Mouse (Mus musculus) left cerebral cortex, adult 11 months (tissue): Measurements from ENCODE around the gene Rsu1.
"Not testable (repeated sequence)": the region's sequence is repeated elsewhere in the genome, so short reads cannot be mapped to it uniquely, and the experiment has no call there.

Source experiments
- DNase-seq: peaks from one replicate; pipeline ENCODE4 v3.0.0; 2022; ENCODE audit warnings: low spot score

Rsu1 gene

DNA sequence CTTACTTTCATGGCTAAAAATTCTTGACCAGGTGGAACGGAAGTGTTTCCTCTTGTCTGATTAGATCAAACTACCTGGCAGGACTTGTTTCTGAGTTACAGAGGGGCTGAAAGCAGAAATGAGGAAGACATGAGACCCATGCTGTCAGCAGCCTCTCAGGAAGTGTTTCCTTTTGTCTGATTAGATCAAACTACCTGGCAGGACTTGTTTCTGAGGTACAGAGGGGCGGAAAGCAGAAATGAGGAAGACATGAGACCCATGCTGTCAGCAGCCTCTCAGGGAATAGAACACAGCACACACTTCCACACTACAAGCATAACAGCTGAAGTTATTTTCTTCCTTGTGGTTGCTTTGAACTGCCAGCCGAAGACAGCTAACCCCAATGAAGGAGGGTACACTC lies 46.7 kb downstream of the Rsu1 start:
- no peak for DNase-seq

DNA sequence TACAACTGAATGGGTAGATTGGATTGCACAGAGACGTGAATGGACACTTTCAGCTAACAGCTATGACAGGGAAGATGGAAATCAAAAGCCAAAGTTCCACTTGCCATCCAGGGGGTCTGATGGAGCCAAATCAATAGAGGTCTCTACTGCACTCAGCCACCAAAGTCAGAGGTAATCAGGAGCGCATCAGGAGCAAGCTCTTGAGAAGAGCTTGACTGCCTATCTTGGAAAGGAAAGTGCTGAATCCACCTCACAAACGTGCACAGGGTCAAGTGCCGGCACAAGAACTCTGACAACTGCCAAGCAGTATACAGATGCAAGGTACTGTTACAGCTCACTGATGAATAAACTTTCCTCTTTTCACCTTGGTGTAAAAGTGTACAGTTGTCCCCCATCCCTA lies 47.8 kb downstream of the Rsu1 start:
- no peak for DNase-seq

DNA sequence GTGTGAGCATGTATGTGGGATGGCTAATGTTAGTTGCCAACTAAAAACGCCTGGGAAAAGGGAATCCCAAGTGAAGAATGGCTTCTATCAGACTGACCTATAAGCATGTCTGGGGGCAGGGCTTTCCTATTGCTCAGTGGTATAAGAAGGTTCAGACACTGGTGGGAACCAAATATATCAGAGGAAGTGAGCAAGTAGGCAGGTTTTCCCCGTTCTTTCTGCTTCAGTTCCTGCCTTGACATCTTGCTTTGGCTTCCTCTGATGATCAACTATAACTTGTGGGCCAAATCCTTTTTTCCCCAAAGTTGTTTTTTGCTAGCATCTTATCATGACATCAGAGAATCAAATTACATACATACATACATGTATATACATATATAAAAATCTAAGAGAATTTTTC lies 51.1 kb downstream of the Rsu1 start:
- no peak for DNase-seq

DNA sequence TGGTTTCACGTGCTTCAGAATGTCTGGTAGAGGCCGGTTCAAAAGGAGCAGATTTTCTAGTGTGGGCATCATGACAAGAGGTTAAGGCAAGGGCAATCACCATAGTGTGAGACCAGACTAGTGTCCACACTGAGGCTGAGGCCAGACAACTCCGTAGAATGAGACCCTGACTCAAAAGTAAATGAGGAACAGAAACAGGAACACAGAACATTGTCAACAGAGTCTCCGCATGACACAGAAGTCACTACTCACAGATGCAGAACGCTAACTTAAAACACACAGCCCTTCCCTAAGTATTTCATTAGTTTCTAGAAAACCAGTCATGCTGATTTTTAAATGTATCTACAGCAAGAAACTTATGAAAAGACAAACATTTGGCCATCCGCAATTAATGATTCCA lies 53.1 kb downstream of the Rsu1 start:
- DNase-seq: no peak

DNA sequence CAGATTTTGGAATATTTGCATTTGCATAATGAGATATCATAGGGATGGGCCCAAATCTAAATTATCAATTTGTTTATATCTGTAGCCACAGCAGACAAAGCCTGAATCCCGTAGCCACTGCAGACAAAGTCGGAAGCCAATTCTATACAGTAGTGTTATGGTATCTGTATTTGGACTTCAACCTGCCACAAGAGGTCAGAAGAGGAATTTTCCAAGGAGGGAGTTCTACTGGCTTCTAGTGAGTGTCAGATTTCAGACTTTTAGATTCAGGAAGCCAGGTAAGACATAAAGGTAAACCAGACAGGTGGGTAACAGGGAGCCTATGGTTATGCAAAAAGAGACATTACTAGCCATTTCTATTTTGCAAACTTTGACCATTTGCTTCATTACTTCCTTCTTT lies 64.4 kb downstream of the Rsu1 start:
- no peak for DNase-seq

DNA sequence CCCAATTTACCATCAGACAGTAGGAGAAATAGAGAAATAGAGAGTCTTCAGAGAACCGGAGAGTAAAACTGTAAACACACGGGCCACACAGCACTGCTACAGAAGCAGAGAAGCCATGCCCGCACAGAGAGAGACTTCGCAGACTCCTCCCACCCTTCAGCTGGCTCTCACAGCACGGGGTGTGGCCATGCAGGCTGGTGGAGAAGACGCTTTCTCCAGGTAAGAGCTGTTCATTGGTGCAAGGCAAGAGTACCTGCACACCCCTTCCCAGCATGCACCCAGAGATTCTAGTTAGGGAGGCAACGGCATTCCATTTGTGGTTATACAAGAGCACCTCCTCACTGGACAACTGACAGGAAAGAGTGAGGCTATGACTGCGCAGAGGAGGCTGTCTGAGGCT lies 64.8 kb downstream of the Rsu1 start:
- DNase-seq: no peak

DNA sequence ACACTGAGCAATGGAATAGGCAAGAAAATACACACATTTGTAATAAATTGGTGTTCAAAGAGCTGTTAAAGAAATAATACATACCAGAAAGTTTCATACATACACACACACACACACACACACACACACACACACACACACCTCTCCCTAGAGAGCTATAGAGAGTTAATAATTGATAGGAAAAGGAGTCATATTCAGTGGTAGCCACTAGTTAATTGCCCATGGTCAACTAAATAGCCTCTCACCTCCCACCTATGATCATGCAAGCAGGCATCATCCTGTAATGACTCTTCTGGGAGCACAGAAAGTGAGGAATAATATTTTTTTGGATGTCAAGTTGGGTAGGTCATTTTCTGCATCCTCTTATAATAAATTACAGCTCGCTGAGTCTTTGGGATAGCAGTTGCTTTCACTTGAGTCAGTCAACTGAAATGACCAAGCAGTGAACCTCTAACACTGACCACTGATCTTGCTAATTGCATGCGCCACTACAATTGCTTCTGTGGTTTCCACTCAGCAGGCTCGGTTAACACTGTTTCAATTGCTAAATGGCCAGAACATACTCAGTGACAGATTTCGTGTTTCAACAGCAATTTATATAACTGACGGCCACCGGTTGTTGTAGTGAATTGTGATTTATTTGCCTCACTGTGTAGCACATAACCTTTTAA lies 68.3 kb downstream of the Rsu1 start:
- DNase-seq: no peak

DNA sequence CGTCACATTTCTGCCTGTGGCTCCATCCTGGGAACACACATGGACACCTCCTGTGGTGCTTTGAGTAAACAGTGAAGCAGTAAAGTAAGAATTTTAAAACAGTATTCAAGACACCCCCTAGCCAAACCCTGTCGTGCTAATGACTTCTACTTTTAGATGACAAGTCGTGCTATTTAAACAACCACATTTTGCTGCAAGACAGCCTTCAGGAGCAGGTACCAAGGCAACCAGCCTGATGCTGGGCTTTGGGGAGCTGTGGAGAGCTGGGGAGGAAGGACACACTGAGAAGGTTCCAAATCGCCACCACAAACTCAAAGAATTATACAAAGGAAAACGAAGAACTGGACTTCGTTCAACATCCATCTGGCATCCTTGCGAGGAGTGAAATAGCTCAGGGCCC lies 71.5 kb downstream of the Rsu1 start:
- DNase-seq: peak; percentile 6

DNA sequence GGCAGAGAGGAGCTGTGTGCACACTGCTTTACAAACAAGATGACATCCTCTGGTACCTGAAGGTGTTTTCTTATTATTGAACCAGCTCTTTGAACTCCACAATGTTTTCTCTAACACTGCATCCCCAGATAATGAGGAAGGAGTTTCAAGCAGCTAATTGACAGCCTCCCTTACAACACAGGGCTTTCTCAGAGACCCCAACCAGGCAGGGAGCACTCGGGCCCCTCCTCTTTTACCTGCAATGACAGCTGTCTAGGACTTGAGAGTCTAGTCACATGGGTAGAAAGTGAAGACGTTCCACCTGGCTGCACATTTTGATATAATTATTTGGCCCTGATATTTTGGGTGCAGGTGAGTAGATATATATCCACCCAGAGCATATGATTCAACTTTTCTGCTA lies 72.2 kb downstream of the Rsu1 start:
- no peak for DNase-seq

DNA sequence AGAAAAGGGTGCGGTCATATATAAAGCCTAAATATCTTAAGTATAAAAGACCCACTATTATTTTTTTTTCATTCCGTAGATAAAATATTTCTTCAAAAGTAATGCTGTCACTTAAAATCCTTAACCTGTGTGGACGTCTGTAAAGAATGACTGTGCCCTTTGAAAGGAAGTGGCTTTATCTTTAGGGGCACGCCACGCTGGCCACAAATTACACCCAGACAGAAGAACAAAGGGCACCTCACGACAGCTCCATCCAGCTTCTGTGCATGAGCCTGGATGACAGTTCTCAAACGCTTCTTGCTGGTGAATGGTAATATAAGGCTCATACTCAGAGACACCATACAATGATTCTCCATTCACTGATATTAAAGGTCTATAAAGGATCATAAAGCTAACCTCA lies 75.7 kb downstream of the Rsu1 start:
- no peak for DNase-seq

DNA sequence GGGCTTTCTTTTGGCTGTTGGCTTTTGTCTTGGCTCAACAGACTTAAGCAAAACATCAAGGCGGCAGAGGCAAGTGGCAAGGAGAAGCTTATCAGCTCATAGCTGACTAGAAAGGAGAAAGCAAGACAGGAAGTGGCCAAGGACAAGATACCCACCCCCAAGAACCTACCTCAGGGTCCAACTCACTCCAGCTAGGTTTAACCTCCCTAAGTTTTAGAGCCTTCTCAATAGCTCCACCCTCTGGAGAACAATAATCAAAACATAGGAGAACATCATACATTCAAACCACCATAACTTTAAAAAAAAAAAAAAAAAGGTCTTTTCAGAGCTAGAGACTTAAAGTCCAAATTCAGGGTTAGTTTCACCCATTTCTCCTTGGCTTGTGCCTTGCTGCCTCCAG lies 79.1 kb downstream of the Rsu1 start:
- no peak for DNase-seq

DNA sequence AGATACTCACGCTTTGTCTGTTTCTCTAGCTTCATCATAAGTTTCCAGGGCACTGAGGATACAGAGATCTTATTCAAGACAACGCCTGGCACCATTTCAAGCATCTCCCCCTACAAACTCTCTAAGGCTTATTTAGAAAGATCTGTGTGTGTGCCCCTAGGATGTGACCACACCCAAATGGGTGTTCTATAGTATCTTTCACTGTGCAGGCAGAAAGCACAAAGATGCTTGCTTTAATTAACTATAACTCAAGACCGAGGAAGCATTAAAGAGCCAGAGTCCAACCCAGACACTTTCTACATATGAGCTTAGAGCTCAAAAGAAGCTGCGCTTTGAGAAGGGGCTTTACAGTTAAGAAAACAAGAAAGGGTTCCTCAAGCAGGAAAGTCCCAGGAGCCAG lies 80.4 kb downstream of the Rsu1 start:
- DNase-seq: no peak

DNA sequence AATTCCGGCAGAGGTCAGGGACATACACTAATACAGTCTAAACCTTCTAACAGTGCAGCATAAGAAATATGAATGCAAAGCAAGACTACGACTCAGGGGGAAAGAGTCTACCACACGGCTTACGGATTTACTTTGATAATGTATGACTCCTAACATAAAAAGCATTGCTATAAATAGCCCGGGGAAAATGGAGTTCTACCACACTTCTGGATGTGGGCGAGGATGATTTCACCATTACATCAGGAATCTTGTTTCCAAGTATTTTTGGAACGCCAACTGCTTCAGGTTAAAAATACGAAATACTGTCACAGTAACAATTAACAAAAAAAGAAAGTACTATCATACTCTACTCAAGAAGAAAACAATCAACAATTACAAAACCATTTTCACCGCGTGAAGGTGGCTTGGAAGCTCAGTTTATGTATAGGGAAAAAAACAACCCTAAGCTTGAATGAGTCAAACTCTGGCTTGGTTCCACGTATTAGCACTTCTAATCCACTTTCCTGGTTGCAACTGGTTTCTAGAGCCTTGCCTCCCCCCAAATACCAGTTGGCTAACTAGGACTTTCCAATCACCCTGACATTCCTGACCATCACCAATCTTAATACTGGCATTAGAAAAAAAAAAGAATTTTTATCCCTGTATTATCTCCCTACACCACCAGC lies 82.3 kb downstream of the Rsu1 start:
- peak; percentile 58 for DNase-seq

DNA sequence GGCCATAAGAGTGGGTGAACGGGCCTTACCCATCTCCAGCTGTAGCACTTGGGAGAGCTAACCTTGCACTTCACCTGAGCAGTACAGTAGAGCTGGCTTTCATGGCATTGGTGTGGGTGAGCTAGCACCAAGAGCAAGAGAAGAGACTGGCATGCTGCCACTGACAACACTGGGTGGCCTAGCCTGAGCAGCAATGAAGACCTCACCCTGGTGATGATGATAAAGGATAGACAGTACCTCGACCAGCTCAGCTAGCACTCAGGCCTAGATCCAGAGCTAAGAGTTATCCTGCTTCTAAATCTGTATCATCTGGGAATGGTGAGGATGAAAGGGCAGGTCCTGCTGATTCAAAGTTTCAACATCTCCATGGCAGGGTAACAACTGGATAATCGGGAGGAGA lies 88.1 kb downstream of the Rsu1 start:
- no peak for DNase-seq

DNA sequence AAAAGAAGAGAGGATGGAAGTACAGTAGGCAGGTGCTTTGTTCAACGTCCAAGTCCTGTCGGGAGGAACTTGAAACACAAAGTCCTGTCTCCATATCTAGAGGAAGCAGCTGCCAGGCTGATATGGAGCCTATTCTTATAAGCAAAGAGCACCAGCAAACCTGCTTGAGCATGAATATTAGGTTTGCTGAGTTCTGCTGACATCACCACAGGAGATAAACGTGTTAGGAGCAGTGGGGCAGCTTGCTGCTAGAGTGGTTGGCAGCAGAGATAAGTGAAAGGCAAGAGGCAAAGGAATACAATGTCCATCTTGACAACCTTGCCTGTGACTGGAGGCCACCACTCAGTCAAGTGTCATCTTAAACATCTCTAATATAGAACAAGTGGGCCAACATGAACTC lies 89.3 kb downstream of the Rsu1 start:
- not testable (repeated sequence) for DNase-seq

DNA sequence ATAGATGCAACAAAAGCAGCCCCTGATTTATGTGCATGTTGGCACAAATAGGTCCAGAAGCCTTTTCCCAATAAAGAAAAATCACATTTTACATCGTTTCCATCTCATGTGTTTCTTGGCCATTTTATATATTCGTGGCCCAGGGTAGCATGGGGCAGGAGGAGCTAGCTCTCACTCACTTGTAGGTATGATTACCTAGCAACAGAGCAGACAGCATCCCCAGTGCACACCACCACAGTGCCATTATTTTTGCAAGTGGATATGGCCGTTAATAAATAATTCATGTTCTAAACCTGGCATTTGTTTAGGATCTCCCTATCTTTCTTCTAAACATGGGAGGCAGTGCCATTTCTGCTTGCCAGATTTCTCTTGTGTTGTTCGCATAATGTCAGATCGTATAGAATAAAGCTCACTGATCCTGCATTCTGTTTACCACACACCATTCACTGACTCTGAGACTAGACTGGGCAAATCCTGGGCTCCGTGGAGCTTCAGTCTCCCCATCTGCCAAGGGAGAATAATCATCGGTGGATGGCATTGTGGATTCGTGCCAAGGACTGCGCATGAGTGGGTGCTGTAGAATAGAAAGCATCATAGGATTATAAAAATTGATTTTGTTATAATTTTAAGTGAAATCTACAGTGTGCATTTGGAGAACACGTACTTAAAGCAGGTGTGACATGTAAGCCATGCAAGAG lies 93.4 kb downstream of the Rsu1 start:
- DNase-seq: no peak

DNA sequence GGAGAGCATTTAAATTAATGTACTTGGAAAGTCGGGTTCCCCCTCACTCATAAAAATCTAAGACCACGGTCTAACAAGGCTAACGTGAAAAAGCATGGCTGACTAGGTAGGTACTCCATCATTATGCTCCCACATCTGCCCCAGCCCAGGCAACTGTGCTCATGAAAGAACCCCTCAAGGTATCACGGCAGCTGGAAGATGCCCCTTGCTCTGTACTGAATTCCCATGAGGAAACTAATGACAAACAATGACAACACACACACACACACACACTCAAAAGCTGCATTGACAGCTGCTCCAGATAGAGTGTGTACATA lies 95.0 kb downstream of the Rsu1 start:
- DNase-seq: no peak

DNA sequence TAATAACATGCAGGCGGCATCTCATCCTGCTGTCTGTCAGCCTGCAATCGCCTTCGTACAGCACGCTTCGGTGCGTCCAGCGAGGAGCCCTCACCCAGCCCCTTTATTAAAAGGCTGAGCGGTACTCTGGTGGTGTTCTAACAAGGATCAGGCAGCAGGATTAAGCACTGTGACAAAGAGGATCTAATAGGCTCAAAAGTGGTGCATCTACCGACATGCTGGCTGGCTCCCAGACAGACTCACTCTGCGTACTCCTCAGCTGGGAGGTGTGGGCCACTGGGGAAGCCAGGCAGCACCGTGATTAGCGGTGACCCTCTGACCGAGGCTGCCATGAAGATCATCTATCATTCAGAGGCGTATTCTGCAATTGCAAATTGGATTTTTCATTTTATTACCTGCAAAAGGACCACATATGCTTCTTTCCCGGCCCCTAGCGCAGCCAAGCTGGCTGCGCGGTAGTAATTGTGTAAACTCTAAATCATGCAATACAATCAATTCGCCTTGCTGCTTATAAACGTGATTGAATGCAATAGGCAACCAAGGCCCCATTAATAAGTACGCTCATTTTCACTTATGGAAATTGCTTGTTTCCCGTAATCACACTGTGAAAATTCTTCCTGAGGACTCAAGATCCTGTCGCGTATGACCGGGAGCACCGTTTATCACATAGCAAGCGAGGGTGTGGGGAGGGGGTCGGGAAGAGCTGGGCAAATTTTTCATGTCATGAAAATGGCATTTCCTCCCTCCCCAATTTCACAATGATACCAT lies 95.5 kb downstream of the Rsu1 start:
- no peak for DNase-seq

DNA sequence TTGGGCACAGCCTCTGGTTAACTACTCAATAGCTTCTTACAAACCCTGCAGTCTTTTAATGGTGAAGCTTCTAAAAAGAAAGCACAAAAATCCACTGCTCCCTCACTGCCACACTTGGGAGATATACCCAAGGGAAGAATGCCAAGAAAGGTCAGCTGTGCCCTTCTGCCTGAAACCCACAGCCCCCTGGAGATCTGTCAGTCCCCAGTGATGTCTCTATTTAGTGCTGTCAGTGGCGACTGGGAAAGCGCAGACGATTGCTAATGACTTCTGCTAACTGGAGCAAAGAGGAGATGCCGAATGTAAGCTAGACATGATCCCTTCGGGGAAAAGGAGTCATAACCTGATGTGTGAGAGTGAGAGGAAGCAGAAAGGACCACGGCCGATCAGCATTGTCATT lies 96.8 kb downstream of the Rsu1 start:
- no peak for DNase-seq

DNA sequence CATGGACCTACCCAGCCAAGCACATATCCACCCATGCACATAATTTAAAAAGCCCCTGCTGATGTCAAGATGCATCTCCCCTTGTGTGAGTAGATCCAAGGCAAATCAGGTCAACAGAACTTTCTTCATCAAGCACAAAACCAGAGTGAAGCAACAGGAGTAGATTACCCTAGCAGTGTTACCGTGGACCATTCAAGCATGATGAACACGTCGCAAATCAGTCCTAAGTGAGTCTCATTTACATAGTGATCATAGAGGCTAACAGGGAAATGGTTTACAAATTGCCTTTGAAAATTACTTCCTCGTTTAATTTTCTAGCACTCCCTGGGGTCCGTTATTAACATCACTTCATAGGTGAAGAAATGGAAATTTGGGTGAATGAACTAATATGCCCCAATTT lies 100.6 kb downstream of the Rsu1 start:
- DNase-seq: no peak

DNA sequence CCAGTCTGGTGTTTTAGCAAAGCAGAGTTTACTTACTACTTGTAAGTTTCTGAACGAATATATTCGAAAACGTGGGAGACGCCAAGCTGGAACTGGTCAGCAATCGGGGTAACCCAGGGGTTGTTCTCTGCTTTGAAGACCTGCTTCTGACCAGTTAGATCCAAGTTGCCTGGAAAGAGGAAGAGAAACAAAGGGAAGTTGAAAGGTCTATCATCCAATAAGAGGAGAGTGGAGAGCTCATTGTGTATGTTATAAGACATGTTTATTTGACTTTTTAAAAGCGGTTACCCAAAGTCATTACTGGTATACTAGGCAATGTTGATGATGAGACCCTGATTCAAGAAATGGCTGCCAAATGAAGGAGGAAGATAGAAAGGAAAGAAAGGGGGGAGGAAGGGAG lies 101.3 kb downstream of the Rsu1 start:
- no peak for DNase-seq

DNA sequence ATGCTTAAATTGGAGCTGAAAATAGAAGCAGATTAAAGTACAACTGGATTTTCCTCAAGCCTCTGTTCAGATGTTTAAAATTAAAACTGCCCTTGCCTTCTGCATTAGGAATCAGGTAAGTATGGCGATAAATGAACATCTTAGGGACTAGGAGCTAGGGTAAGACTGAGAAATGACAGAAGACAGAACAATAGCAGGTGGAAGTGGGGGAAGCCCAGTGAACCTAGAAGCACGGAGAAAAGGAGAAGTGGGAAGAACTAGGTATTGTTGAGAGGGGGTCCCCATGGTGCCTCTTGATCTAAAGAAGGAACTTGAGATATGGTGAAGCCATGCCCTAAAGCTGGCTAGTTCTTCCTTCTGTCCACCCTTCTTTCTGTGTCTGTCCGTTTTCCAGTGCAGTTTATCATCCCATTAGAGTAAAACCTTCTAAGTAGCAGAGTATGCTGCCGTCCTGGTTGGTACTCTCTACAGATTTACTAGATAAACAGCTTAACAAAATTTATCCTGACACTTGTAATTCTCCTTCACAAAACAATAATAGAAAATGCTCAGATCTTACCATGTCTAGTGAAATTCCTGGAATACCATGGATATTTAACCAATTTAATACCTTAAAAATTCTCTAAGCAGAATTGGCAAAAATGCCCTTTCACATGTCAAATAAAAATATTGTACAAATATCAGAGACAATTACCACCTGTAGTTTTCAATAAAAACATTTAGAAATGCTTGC lies 101.9 kb downstream of the Rsu1 start:
- no peak for DNase-seq
